Mouse (Mus musculus): ENCODE results near the gene Tex30. TPM values are rescaled to one million over a fixed set of nuclear protein-coding genes. Genes with fewer than 3 reads are reported as not detected.

Gene Tex30
- polyA plus RNA-seq, 1 experiment from 2014 or later, result 40.1 TPM

- H3K27me3 ChIP-seq (ENCODE audit: control insufficient read depth, insufficient read depth, low read length), result no peaks in the 10 kb centered on the region
- 4% methylated on average over 6 of the region's 6 CpGs for WGBS
- H3K4me2 ChIP-seq (ENCODE audit: low read depth, low read length), result peak overlapping the region; percentile 85
- peak overlapping the region; percentile 63 for H3K4me3 ChIP-seq (ENCODE audit: low read depth, low read length)
- no peaks in the 10 kb centered on the region for H3K36me3 ChIP-seq (ENCODE audit: control insufficient read depth, insufficient read depth, low read length)
- peak overlapping the region; percentile 89 for H3K9ac ChIP-seq (replicated peaks; ENCODE audit: low read depth, low read length)
- peaks cover 16% of the 10 kb centered on the region; the same call in 1 of the 2 replicates for H3K4me1 ChIP-seq (ENCODE audit: control insufficient read depth, insufficient read depth, low read length)
- H3K27ac ChIP-seq (ENCODE audit: low read depth, low read length), result peak overlapping the region; percentile 94
- H3K9me3 ChIP-seq (ENCODE audit: control insufficient read depth, low read length), result no peaks in the 10 kb centered on the region
- ATAC-seq (ENCODE audit: low read depth), result peak; percentile 22; the same call in 1 of the 2 replicates
Observed at GRCm38 (mm10) chr1:44120074-44120406, 17.8 kb upstream of the Tex30 start.

DNA sequence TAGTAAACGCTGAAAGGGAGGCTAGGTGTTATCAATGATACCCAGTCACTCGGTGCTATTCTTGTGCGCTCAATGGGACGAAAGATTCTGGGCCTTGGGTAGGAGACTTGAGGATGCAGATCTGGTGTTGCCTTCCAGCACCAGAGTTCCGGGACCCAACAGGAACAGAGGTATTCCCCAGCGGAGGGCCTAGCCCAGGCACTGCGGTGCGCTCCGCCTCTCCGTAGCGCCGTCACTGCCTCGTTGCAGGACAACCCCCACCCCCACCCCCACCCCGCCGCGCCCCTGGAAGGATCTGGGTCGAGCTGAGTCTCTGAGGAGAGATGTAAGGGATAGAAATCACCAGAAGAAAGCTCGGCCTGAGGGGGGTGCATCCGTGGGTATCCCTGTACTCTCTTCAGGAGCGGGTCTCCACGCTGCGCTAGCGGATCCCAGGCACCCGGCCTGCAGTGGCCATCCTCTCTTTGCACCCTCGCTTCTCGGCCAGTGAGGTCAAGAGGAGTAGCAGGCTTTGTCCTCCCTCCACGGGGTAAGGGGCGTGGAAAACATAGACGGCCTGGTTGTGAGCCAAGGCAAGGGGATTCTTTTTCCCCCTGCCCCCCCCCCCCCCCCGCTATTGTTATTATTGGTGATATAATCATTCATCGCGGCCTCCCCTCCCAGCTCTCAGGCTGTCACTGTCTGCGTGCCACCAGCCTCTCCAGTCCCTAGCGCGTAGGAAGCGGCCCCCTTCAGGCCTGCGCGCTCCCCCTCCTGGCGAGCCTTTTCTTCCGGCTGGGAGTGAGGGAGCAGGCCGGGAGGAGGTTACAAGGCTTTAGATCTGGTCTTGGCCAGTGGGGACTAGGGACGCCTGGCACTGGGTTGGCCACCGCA, 17.2 kb upstream of the Tex30 start:
- 0% methylated on average over 41 of the region's 43 CpGs for WGBS
- Histone ChIP-seq H3K4me3 (ENCODE audit: low read depth, low read length) (peak overlapping the region; percentile 63), H3K4me2 (ENCODE audit: low read depth, low read length) (peak overlapping the region; percentile 85), H3K36me3 (ENCODE audit: control insufficient read depth, insufficient read depth, low read length) (no peaks in the 10 kb centered on the region), H3K4me1 (ENCODE audit: control insufficient read depth, insufficient read depth, low read length) (peaks cover 16% of the 10 kb centered on the region; the same call in 1 of the 2 replicates), H3K9ac (replicated peaks; ENCODE audit: low read depth, low read length) (peak overlapping the region; percentile 89), H3K9me3 (ENCODE audit: control insufficient read depth, low read length) (no peaks in the 10 kb centered on the region), H3K27ac (ENCODE audit: low read depth, low read length) (peak overlapping the region; percentile 94), H3K27me3 (ENCODE audit: control insufficient read depth, insufficient read depth, low read length) (no peaks in the 10 kb centered on the region)
- peak; percentile 89 for ATAC-seq (ENCODE audit: low read depth)

GRCm38 (mm10) chr1:44118239-44119054, 16.2 kb upstream of the Tex30 start, which contains the start of the genes Kdelc1 and Bivm:
Kdelc1 (minus strand) TSS chr1:44118808.
Bivm (plus strand) TSS chr1:44118957.
- no peaks in the 10 kb centered on the region for H3K27me3 ChIP-seq (ENCODE audit: control insufficient read depth, insufficient read depth, low read length)
- peak within 1 kb of the TSS; percentile 85 for H3K4me2 ChIP-seq (ENCODE audit: low read depth, low read length)
- H3K9ac ChIP-seq (replicated peaks; ENCODE audit: low read depth, low read length), result peak within 1 kb of the TSS; percentile 89
- under 1% methylated on average over 39 of the region's 39 CpGs for WGBS
- no peaks in the 10 kb centered on the region for H3K9me3 ChIP-seq (ENCODE audit: control insufficient read depth, low read length)
- peak; percentile 98 for ATAC-seq (ENCODE audit: low read depth)
- peak within 1 kb of the TSS; percentile 94 for H3K27ac ChIP-seq (ENCODE audit: low read depth, low read length)
- peaks cover 16% of the 10 kb centered on the region; the same call in 1 of the 2 replicates for H3K4me1 ChIP-seq (ENCODE audit: control insufficient read depth, insufficient read depth, low read length)
- H3K4me3 ChIP-seq (ENCODE audit: low read depth, low read length), result peak within 1 kb of the TSS; percentile 63
- peaks cover 5% of the 10 kb centered on the region for H3K36me3 ChIP-seq (ENCODE audit: control insufficient read depth, insufficient read depth, low read length)

- Histone ChIP-seq H3K9me3 (ENCODE audit: control insufficient read depth, low read length) (no peaks in the 10 kb centered on the region), H3K27me3 (ENCODE audit: control insufficient read depth, insufficient read depth, low read length) (no peaks in the 10 kb centered on the region), H3K4me2 (ENCODE audit: low read depth, low read length) (peak overlapping the region; percentile 85), H3K9ac (replicated peaks; ENCODE audit: low read depth, low read length) (no peak overlapping the region), H3K36me3 (ENCODE audit: control insufficient read depth, insufficient read depth, low read length) (peaks cover 9% of the 10 kb centered on the region), H3K27ac (ENCODE audit: low read depth, low read length) (no peak overlapping the region), H3K4me1 (ENCODE audit: control insufficient read depth, insufficient read depth, low read length) (peaks cover 16% of the 10 kb centered on the region; the same call in 1 of the 2 replicates), H3K4me3 (ENCODE audit: low read depth, low read length) (peak overlapping the region; percentile 63)
- ATAC-seq (ENCODE audit: low read depth), result no peak
Observed at GRCm38 (mm10) chr1:44117571-44117970, 15.3 kb upstream of the Tex30 start.

GRCm38 (mm10) chr1:44102939-44103338, 698 bp upstream of the Tex30 start:
- no peak overlapping the region for H3K9ac ChIP-seq (replicated peaks; ENCODE audit: low read depth, low read length)
- H3K27ac ChIP-seq (ENCODE audit: low read depth, low read length), result no peak overlapping the region
- 17% methylated on average over 5 of the region's 5 CpGs for WGBS
- peak overlapping the region; percentile 69 for H3K4me2 ChIP-seq (ENCODE audit: low read depth, low read length)
- peaks cover 6% of the 10 kb centered on the region; the same call in 1 of the 2 replicates for H3K4me1 ChIP-seq (ENCODE audit: control insufficient read depth, insufficient read depth, low read length)
- H3K36me3 ChIP-seq (ENCODE audit: control insufficient read depth, insufficient read depth, low read length), result peaks cover 15% of the 10 kb centered on the region
- peak overlapping the region; percentile 82 for H3K4me3 ChIP-seq (ENCODE audit: low read depth, low read length)
- no peaks in the 10 kb centered on the region for H3K27me3 ChIP-seq (ENCODE audit: control insufficient read depth, insufficient read depth, low read length)
- no peak for ATAC-seq (ENCODE audit: low read depth)
- no peaks in the 10 kb centered on the region for H3K9me3 ChIP-seq (ENCODE audit: control insufficient read depth, low read length)

DNA sequence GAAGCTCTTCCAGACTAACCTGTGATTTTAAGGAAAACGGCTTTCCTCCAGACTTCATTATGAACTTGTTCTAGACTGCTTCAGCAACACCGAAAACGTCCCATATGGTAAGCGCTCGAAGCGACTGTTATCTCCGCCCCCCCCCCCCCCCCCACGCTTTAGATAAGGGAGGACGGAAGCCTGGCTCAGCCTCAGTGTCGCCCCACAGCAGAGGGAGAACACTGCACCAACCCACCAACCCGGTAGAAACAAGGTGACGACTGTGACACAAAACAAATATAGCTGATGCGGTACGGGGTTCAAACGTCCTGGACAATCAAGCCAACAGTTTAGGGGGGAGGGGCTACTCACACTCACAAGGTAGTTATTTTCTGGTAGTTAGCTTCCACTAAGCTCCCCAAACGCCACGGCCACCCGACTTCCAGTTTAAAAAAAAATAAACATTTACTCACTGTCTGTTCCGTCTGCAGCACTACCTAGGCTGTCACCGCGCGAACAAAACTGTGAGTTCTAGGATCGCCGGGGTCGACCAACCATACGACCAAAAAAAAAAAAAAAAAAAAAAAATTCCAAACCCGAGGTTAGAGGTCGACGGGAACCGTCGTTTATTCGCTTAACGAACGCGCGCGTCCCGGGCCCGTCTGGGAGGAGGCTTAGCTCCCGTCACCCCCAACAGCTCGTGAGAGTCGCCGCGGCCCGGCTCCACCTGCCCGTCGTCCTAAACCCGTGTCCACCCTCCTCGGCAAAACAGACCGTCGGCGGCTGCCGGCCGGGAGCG, 604 bp downstream of the Tex30 start:
- WGBS, result under 1% methylated on average over 54 of the region's 55 CpGs
- peak overlapping the region; percentile 74 for H3K27ac ChIP-seq (ENCODE audit: low read depth, low read length)

GRCm38 (mm10) chr1:44064625-44065024, 37.6 kb downstream of the Tex30 start:
- no peak overlapping the region for H3K9ac ChIP-seq (replicated peaks; ENCODE audit: low read depth, low read length)
- no peaks in the 10 kb centered on the region for H3K36me3 ChIP-seq (ENCODE audit: control insufficient read depth, insufficient read depth, low read length)
- no peak overlapping the region for H3K27ac ChIP-seq (ENCODE audit: low read depth, low read length)
- no peaks in the 10 kb centered on the region for H3K27me3 ChIP-seq (ENCODE audit: control insufficient read depth, insufficient read depth, low read length)
- no peak for ATAC-seq (ENCODE audit: low read depth)
- no peaks in the 10 kb centered on the region for H3K4me1 ChIP-seq (ENCODE audit: control insufficient read depth, insufficient read depth, low read length)
- H3K9me3 ChIP-seq (ENCODE audit: control insufficient read depth, low read length), result no peaks in the 10 kb centered on the region
- no peak overlapping the region for H3K4me2 ChIP-seq (ENCODE audit: low read depth, low read length)
- no peak overlapping the region for H3K4me3 ChIP-seq (ENCODE audit: low read depth, low read length)
- 0% methylated on average over 1 of the region's 1 CpGs for WGBS

More for the DNA sequence above, 604 bp downstream of the Tex30 start:
- ATAC-seq (ENCODE audit: low read depth), result peak; percentile 81
- H3K4me2 ChIP-seq (ENCODE audit: low read depth, low read length), result peak overlapping the region; percentile 69
- H3K9me3 ChIP-seq (ENCODE audit: control insufficient read depth, low read length), result no peaks in the 10 kb centered on the region
- H3K4me1 ChIP-seq (ENCODE audit: control insufficient read depth, insufficient read depth, low read length), result peaks cover 6% of the 10 kb centered on the region; the same call in 1 of the 2 replicates
- peaks cover 6% of the 10 kb centered on the region; the same call in 1 of the 2 replicates for H3K36me3 ChIP-seq (ENCODE audit: control insufficient read depth, insufficient read depth, low read length)
- H3K4me3 ChIP-seq (ENCODE audit: low read depth, low read length), result peak overlapping the region; percentile 82
- H3K27me3 ChIP-seq (ENCODE audit: control insufficient read depth, insufficient read depth, low read length), result no peaks in the 10 kb centered on the region
- peak overlapping the region; percentile 71 for H3K9ac ChIP-seq (replicated peaks; ENCODE audit: low read depth, low read length)

GRCm38 (mm10) chr1:44063439-44063838, 38.8 kb downstream of the Tex30 start:
- no peaks in the 10 kb centered on the region for H3K36me3 ChIP-seq (ENCODE audit: control insufficient read depth, insufficient read depth, low read length)
- 95% methylated on average over 6 of the region's 6 CpGs for WGBS
- no peak for ATAC-seq (ENCODE audit: low read depth)
- H3K27me3 ChIP-seq (ENCODE audit: control insufficient read depth, insufficient read depth, low read length), result no peaks in the 10 kb centered on the region
- no peak overlapping the region for H3K4me3 ChIP-seq (ENCODE audit: low read depth, low read length)
- no peak overlapping the region for H3K27ac ChIP-seq (ENCODE audit: low read depth, low read length)
- no peaks in the 10 kb centered on the region for H3K9me3 ChIP-seq (ENCODE audit: control insufficient read depth, low read length)
- H3K4me1 ChIP-seq (ENCODE audit: control insufficient read depth, insufficient read depth, low read length), result no peaks in the 10 kb centered on the region
- H3K9ac ChIP-seq (replicated peaks; ENCODE audit: low read depth, low read length), result no peak overlapping the region
- no peak overlapping the region for H3K4me2 ChIP-seq (ENCODE audit: low read depth, low read length)
